Mouse (Mus musculus): ENCODE results near the gene Stk32b. TPM values are rescaled to one million over a fixed set of nuclear protein-coding genes. Genes with fewer than 3 reads are reported as not detected.
A peak's percentile ranks its signal among the peaks of the same experiment; 100 is the strongest.

The Stk32b gene
- polyA plus RNA-seq (2015; fragmentation: Nextera tagmentation; extraction: Ambion mirVana), result 3.8 and 4.5 TPM in 2 replicates

- peak; percentile 72 for ATAC-seq (ENCODE audit: insufficient number of reproducible peaks, low FRiP score, low TSS enrichment, low read depth)
- 1% methylated on average over 40 of the region's 40 CpGs for WGBS
- Histone ChIP-seq H3K9me3 (no peaks in the 10 kb centered on the region), H3K27me3 (peaks cover 33% of the 10 kb centered on the region), H3K4me3 (peak within 1 kb of the TSS; percentile 48), H3K9ac (peak within 1 kb of the TSS; percentile 37), H3K36me3 (no peaks in the 10 kb centered on the region), H3K27ac (no peak within 1 kb of the TSS), H3K4me2 (peak within 1 kb of the TSS; percentile 77), H3K4me1 (peaks cover 35% of the 10 kb centered on the region)
Measured at GRCm38 (mm10) chr5:37716505-37717372, at the start of gene Stk32b. Gene Stk32b, minus strand, starts transcription at chr5:37717171.

- 79% methylated on average over 8 of the region's 8 CpGs for WGBS
- Histone ChIP-seq H3K9ac (no peak overlapping the region), H3K4me3 (no peak overlapping the region), H3K4me1 (peaks cover 10% of the 10 kb centered on the region), H3K27ac (no peak overlapping the region), H3K9me3 (no peaks in the 10 kb centered on the region), H3K36me3 (no peaks in the 10 kb centered on the region), H3K27me3 (no peaks in the 10 kb centered on the region), H3K4me2 (no peak overlapping the region)
- ATAC-seq (ENCODE audit: insufficient number of reproducible peaks, low FRiP score, low TSS enrichment, low read depth), result no peak
Measured at GRCm38 (mm10) chr5:37765851-37766250, 48.9 kb upstream of the Stk32b start.

- H3K9me3 ChIP-seq, result no peaks in the 10 kb centered on the region
- H3K27ac ChIP-seq, result no peak overlapping the region
- 91% methylated on average over 3 of the region's 3 CpGs for WGBS
- no peak for ATAC-seq (ENCODE audit: insufficient number of reproducible peaks, low FRiP score, low TSS enrichment, low read depth)
- H3K4me1 ChIP-seq, result peaks cover 11% of the 10 kb centered on the region; the same call in 1 of the 2 replicates
- no peak overlapping the region for H3K4me2 ChIP-seq
- no peak overlapping the region for H3K4me3 ChIP-seq
- H3K9ac ChIP-seq, result no peak overlapping the region
- no peaks in the 10 kb centered on the region for H3K27me3 ChIP-seq
- no peaks in the 10 kb centered on the region for H3K36me3 ChIP-seq
Measured at GRCm38 (mm10) chr5:37762046-37762445, 45.1 kb upstream of the Stk32b start.

GRCm38 (mm10) chr5:37753366-37753765 is 36.4 kb upstream of the Stk32b start:
- no peaks in the 10 kb centered on the region for H3K9me3 ChIP-seq
- no peak for ATAC-seq (ENCODE audit: insufficient number of reproducible peaks, low FRiP score, low TSS enrichment, low read depth)
- 66% methylated on average over 7 of the region's 7 CpGs for WGBS
- no peak overlapping the region for H3K27ac ChIP-seq
- H3K4me2 ChIP-seq, result no peak overlapping the region
- H3K36me3 ChIP-seq, result no peaks in the 10 kb centered on the region
- peaks cover 4% of the 10 kb centered on the region; the same call in 1 of the 2 replicates for H3K27me3 ChIP-seq
- no peak overlapping the region for H3K4me3 ChIP-seq
- no peak overlapping the region for H3K9ac ChIP-seq
- H3K4me1 ChIP-seq, result peaks cover 15% of the 10 kb centered on the region; the same call in 1 of the 2 replicates

GRCm38 (mm10) chr5:37752027-37752967 is 35.3 kb upstream of the Stk32b start:
- no peak; the same call in 1 of the 2 replicates for ATAC-seq (ENCODE audit: insufficient number of reproducible peaks, low FRiP score, low TSS enrichment, low read depth)
- Histone ChIP-seq H3K9me3 (no peaks in the 10 kb centered on the region), H3K9ac (no peak overlapping the region), H3K27ac (no peak overlapping the region), H3K4me3 (no peak overlapping the region), H3K27me3 (peaks cover 4% of the 10 kb centered on the region; the same call in 1 of the 2 replicates), H3K4me1 (peaks cover 4% of the 10 kb centered on the region; the same call in 1 of the 2 replicates), H3K36me3 (no peaks in the 10 kb centered on the region), H3K4me2 (no peak overlapping the region)
- WGBS, result 59% methylated on average over 8 of the region's 8 CpGs

GRCm38 (mm10) chr5:37743889-37744707 is 27.1 kb upstream of the Stk32b start:
- no peaks in the 10 kb centered on the region for H3K36me3 ChIP-seq
- no peak overlapping the region for H3K4me3 ChIP-seq
- peaks cover 16% of the 10 kb centered on the region; the same call in 1 of the 2 replicates for H3K4me1 ChIP-seq
- ATAC-seq (ENCODE audit: insufficient number of reproducible peaks, low FRiP score, low TSS enrichment, low read depth), result peak; percentile 59
- 40% methylated on average over 13 of the region's 13 CpGs for WGBS
- H3K4me2 ChIP-seq, result no peak overlapping the region
- H3K9me3 ChIP-seq, result 0 out of 2 replicates have a peak, but pooled peaks cover 3% of the 10 kb centered on the region
- peak overlapping the region; percentile 63 for H3K27ac ChIP-seq
- H3K9ac ChIP-seq, result no peak overlapping the region
- no peaks in the 10 kb centered on the region for H3K27me3 ChIP-seq

- 0 out of 2 replicates have a peak, but pooled peaks cover 7% of the 10 kb centered on the region for H3K27me3 ChIP-seq
- peaks cover 8% of the 10 kb centered on the region for H3K4me1 ChIP-seq
- H3K9ac ChIP-seq, result no peak overlapping the region
- no peak for ATAC-seq (ENCODE audit: insufficient number of reproducible peaks, low FRiP score, low TSS enrichment, low read depth)
- H3K4me2 ChIP-seq, result peak overlapping the region; percentile 2; the same call in 1 of the 2 replicates
- H3K4me3 ChIP-seq, result peak overlapping the region; percentile 19
- H3K36me3 ChIP-seq, result no peaks in the 10 kb centered on the region
- no peak overlapping the region for H3K27ac ChIP-seq
- H3K9me3 ChIP-seq, result no peaks in the 10 kb centered on the region
- WGBS, result 61% methylated on average over 7 of the region's 7 CpGs
Measured at GRCm38 (mm10) chr5:37736213-37736612, 19.2 kb upstream of the Stk32b start.

- 38% methylated on average over 5 of the region's 5 CpGs for WGBS
- ATAC-seq (ENCODE audit: insufficient number of reproducible peaks, low FRiP score, low TSS enrichment, low read depth), result peak; percentile 40
- H3K4me2 ChIP-seq, result peak within 1 kb of the TSS; percentile 2; the same call in 1 of the 2 replicates
Measured at GRCm38 (mm10) chr5:37735224-37735623, 18.3 kb upstream of the Stk32b start, which contains the start of gene Cytl1. Gene Cytl1, plus strand, starts transcription at chr5:37735519.

GRCm38 (mm10) chr5:37730781-37731180 is 13.8 kb upstream of the Stk32b start:
- ATAC-seq (ENCODE audit: insufficient number of reproducible peaks, low FRiP score, low TSS enrichment, low read depth), result peak; percentile 42; the same call in 1 of the 2 replicates
- Histone ChIP-seq H3K4me2 (no peak overlapping the region), H3K9ac (no peak overlapping the region), H3K4me3 (no peak overlapping the region), H3K4me1 (peaks cover 11% of the 10 kb centered on the region), H3K27me3 (0 out of 2 replicates have a peak, but pooled peaks cover 7% of the 10 kb centered on the region), H3K36me3 (no peaks in the 10 kb centered on the region), H3K27ac (peak overlapping the region; percentile 73; the same call in 1 of the 2 replicates), H3K9me3 (no peaks in the 10 kb centered on the region)
- WGBS, result 77% methylated on average over 2 of the region's 2 CpGs

More at GRCm38 (mm10) chr5:37735224-37735623, 18.3 kb upstream of the Stk32b start, which contains the start of gene Cytl1:
- H3K4me3 ChIP-seq, result peak within 1 kb of the TSS; percentile 19
- H3K9ac ChIP-seq, result no peak within 1 kb of the TSS
- peaks cover 8% of the 10 kb centered on the region for H3K4me1 ChIP-seq
- no peak within 1 kb of the TSS for H3K27ac ChIP-seq
- 0 out of 2 replicates have a peak, but pooled peaks cover 7% of the 10 kb centered on the region for H3K27me3 ChIP-seq
- H3K9me3 ChIP-seq, result no peaks in the 10 kb centered on the region
- no peaks in the 10 kb centered on the region for H3K36me3 ChIP-seq

- H3K9ac ChIP-seq, result no peak overlapping the region
- ATAC-seq (ENCODE audit: insufficient number of reproducible peaks, low FRiP score, low TSS enrichment, low read depth), result peak; percentile 84
- H3K27ac ChIP-seq, result peak overlapping the region; percentile 77
- peaks cover 27% of the 10 kb centered on the region for H3K4me1 ChIP-seq
- no peak overlapping the region for H3K4me2 ChIP-seq
- no peaks in the 10 kb centered on the region for H3K9me3 ChIP-seq
- WGBS, result 46% methylated on average over 4 of the region's 4 CpGs
- no peak overlapping the region for H3K4me3 ChIP-seq
- no peaks in the 10 kb centered on the region for H3K36me3 ChIP-seq
- H3K27me3 ChIP-seq, result no peaks in the 10 kb centered on the region
Measured at GRCm38 (mm10) chr5:37725220-37725886, 8.4 kb upstream of the Stk32b start.
